Mouse (Mus musculus) liver, embryonic 14.5 days (tissue): ENCODE results near the gene Cacna1c. TPM values are rescaled to one million over a fixed set of nuclear protein-coding genes. Genes with fewer than 3 reads are reported as not detected.

Experiments used
- ATAC-seq: fragments of 200-750 bp; cut with Nextera tagmentation; 2 replicates; pipeline ENCODE4 v1.8.0; 2017; ENCODE audit warnings: moderate number of reproducible peaks, mild to moderate bottlenecking, moderate library complexity; ENCODE audit not compliant: insufficient read depth
- DNase-seq, 3 experiments: peaks; one replicate each; pipeline ENCODE4 v3.0.0-alpha.2; 2012 to 2013; ENCODE audit warnings: low read depth in 3 of 3, low spot score in 3 of 3
- H3K27ac ChIP-seq: fragments of 300-500 bp; sonication (generic); 2 replicates; pipeline ENCODE4 v1.5.1; 2014; ENCODE audit warnings: moderate library complexity, mild to moderate bottlenecking, control low read depth, inconsistent platforms
- H3K27me3 ChIP-seq: fragments of 300-500 bp; sonication (generic); 2 replicates; pipeline ENCODE4 v1.6.1; 2014; ENCODE audit warnings: mild to moderate bottlenecking, low read length, moderate library complexity; ENCODE audit not compliant: control insufficient read depth, insufficient read depth
- H3K36me3 ChIP-seq: fragments of 300-500 bp; sonication (generic); replicated peaks from 2 replicates; pipeline ENCODE4 v1.6.1; 2014; ENCODE audit warnings: low read depth; ENCODE audit not compliant: control insufficient read depth, insufficient read depth
- H3K4me1 ChIP-seq, 2 experiments: fragments of 200-500 bp in 1 of 2; fragments of 300-500 bp in 1 of 2; sonication (generic) in 1 of 2; replicated peaks; 2 replicates each; pipeline ENCODE4 v1.6.1; 2012 to 2014; ENCODE audit warnings: antibody characterized with exemption in 1 of 2, inconsistent platforms in 1 of 2, low read length in 1 of 2; ENCODE audit not compliant: control insufficient read depth in 2 of 2, insufficient read depth in 2 of 2
- H3K4me2 ChIP-seq: fragments of 300-500 bp; sonication (generic); 2 replicates; pipeline ENCODE4 v1.6.1; 2014; ENCODE audit warnings: low read depth, mild to moderate bottlenecking, control low read depth, moderate library complexity
- H3K4me3 ChIP-seq, 2 experiments: fragments of 200-500 bp in 1 of 2; fragments of 300-500 bp in 1 of 2; sonication (generic) in 1 of 2; 2 replicates each; pipeline ENCODE4 v1.5.1; 2012 to 2014; ENCODE audit warnings: low read depth in 2 of 2, low read length in 2 of 2, mild to moderate bottlenecking in 2 of 2, control low read depth in 1 of 2, inconsistent platforms in 1 of 2, moderate library complexity in 1 of 2; ENCODE audit not compliant: insufficient read depth in 1 of 2
- H3K9ac ChIP-seq: fragments of 300-500 bp; sonication (generic); replicated peaks from 2 replicates; pipeline ENCODE4 v1.6.1; 2014; ENCODE audit warnings: mild to moderate bottlenecking, control low read depth, moderate library complexity
- H3K9me3 ChIP-seq: fragments of 300-500 bp; sonication (generic); 2 replicates; pipeline ENCODE4 v1.6.1; 2016; ENCODE audit warnings: low read length, mixed read lengths; ENCODE audit not compliant: control insufficient read depth
- CTCF ChIP-seq: IDR thresholded peaks from 2 replicates; pipeline ENCODE4 v1.5.1; 2016; ENCODE audit warnings: antibody characterized with exemption, low read depth, control low read depth
- EP300 ChIP-seq: IDR thresholded peaks from 2 replicates; pipeline ENCODE4 v1.6.1; 2016; ENCODE audit warnings: antibody characterized with exemption, low read depth
- WGBS: fragments of 180-500 bp; shearing (Covaris S2); extraction: QIAGEN DNeasy Blood & Tissue Kit; methylation state at CpG from one replicate; pipeline ENCODE4 v1.1.7; 2014; ENCODE audit not compliant: insufficient replicate concordance; 5-methylcytosine and 5-hydroxymethylcytosine counted together
- polyA plus RNA-seq, 2 experiments: library from polyadenylated mRNA; depleted of rRNA in 1 of 2; stranded (reverse) in 1 of 2; unstranded in 1 of 2; fragments of >200 nt; fragmentation: Nextera tagmentation in 1 of 2; extraction: Ambion mirVana in 1 of 2; gene quantifications; 2 replicates each; pipeline versions ENCODE4 v1.2.1 to v1.2.3; 2012 to 2014

Cacna1c gene
- polyA plus RNA-seq, 2 experiments, result 0.20 to 0.32 TPM

DNA sequence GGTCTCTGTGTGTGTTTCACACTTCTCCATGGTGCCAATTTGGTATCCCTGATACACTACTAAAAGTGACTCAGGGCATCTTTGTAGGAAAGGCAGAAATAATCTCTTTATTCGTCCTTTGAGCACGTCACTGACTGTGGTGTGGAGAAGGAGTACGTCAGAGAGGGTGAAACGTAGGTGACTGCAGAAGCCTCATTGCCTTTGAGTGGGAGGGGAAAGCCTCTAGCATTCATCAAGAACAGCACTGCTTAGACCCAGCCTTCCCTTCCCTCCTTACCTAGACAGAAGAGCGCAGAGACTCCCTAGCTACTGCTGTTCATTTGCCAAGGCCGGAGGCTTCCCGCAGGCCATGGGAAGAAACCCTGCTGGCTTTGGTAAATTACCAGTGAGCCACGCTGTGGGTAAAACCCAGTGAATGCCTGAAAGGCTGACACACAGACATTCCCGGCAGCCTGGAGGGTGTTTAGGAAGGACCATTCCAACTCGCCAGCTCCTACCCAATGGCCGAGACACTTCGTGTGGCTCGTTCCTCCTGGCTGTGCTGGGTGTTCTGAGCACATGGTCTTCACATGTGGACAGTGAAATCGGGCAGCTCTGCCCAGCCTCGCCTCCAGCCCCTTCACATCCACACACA is 23.1 kb upstream of the Cacna1c start:
- H3K9me3 ChIP-seq, result no peaks in the 10 kb centered on the region
- no peak overlapping the region for H3K9ac ChIP-seq
- H3K27me3 ChIP-seq, result no peaks in the 10 kb centered on the region
- no peak overlapping the region for H3K4me3 ChIP-seq
- no peak overlapping the region for H3K4me2 ChIP-seq
- WGBS, result 74% methylated on average over 15 of the region's 15 CpGs
- no peak overlapping the region for H3K27ac ChIP-seq
- TF ChIP-seq EP300 (no peak), CTCF (no peak)
- ATAC-seq (no peak), DNase-seq (no peak)
- H3K4me1 ChIP-seq, result no peaks in the 10 kb centered on the region
- H3K36me3 ChIP-seq, result no peaks in the 10 kb centered on the region

DNA sequence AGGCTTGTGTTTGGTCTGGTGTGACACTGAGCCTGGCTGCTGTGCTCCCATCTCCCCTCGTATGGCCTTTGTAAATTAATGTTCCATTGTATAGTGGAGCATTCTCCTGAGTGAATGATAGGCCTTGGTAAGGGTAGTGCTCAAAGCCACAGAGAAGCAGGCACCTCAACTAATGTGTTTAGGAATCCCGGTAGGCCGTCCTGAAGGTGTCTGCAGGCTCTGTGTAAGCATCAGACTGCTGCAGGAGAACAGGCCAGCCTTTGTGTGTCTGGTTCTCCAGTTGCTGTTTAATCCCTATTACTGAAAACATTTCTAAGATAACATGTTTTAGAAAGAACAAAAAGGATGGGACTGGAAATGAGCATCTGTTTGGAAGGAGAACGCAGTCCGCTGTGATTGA is 22.4 kb upstream of the Cacna1c start:
- no peak for ATAC-seq
- TF ChIP-seq EP300 (no peak), CTCF (no peak)
- Histone ChIP-seq H3K4me2 (no peak overlapping the region), H3K9ac (no peak overlapping the region), H3K4me3 (no peak overlapping the region), H3K9me3 (no peaks in the 10 kb centered on the region), H3K36me3 (no peaks in the 10 kb centered on the region), H3K4me1 (no peaks in the 10 kb centered on the region), H3K27me3 (no peaks in the 10 kb centered on the region), H3K27ac (no peak overlapping the region)
- WGBS, result 74% methylated on average over 5 of the region's 5 CpGs
- DNase-seq, result no peak

DNA sequence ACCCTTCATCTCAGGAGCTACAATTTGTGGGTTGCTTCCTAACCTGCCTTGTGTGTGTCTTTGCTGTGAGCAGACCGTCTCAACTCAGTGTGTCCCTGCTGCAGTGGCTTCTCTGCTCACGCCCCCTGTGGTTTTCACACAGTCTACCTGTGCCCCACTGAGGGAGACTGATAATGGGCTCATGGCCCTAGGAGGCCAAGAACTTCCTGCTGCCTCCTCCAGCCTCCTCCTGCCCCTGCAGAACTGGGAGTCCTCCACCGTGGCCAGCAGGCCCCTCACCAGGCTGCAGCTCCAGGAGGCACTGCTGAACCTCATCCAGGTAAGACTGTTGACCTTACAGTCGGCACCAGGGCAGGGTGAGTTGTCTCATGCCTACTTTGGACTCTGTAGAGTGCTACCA is 21.4 kb upstream of the Cacna1c start:
- WGBS, result 36% methylated on average over 4 of the region's 4 CpGs
- DNase-seq (no peak), ATAC-seq (no peak)
- H3K9me3 ChIP-seq, result no peaks in the 10 kb centered on the region
- H3K9ac ChIP-seq, result no peak overlapping the region
- H3K4me3 ChIP-seq, result no peak overlapping the region
- TF ChIP-seq CTCF (no peak), EP300 (no peak)
- H3K4me2 ChIP-seq, result no peak overlapping the region
- H3K4me1 ChIP-seq, result no peaks in the 10 kb centered on the region
- no peaks in the 10 kb centered on the region for H3K36me3 ChIP-seq
- no peaks in the 10 kb centered on the region for H3K27me3 ChIP-seq
- H3K27ac ChIP-seq, result no peak overlapping the region

DNA sequence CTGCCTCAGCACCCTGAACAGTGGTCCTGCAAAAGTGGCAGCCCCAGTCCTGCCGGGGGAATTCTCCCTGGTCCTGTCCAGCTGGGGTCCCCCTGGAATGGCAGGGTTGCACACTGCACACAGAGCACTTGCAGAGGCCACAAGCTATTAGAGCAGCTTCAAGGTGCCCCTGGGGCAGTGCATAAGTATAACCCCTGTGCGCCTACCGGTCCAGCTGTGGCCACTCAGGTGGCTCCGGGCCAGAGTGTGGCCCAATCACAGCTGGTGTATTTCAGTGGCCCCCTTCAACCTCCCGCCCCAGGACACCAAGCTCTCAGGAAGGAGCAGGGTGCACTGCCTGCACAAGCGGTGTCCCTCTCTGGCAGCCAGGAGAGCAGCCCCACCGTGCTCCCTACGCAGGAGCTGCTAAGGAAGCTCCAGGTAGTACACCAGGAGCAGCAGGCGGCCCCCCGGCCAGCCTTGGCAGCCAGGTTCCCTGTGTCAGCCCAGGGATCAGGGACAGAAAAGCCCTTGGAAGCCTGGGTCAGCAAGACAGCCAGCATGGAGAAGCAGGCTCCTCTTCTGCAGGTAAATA is 18.9 kb upstream of the Cacna1c start:
- Histone ChIP-seq H3K36me3 (no peaks in the 10 kb centered on the region), H3K4me2 (no peak overlapping the region), H3K9ac (no peak overlapping the region), H3K27ac (no peak overlapping the region), H3K4me3 (no peak overlapping the region), H3K4me1 (no peaks in the 10 kb centered on the region), H3K9me3 (no peaks in the 10 kb centered on the region), H3K27me3 (no peaks in the 10 kb centered on the region)
- 82% methylated on average over 10 of the region's 10 CpGs for WGBS
- TF ChIP-seq CTCF, result no peak
- TF ChIP-seq EP300, result no peak
- DNase-seq (no peak), ATAC-seq (no peak)

DNA sequence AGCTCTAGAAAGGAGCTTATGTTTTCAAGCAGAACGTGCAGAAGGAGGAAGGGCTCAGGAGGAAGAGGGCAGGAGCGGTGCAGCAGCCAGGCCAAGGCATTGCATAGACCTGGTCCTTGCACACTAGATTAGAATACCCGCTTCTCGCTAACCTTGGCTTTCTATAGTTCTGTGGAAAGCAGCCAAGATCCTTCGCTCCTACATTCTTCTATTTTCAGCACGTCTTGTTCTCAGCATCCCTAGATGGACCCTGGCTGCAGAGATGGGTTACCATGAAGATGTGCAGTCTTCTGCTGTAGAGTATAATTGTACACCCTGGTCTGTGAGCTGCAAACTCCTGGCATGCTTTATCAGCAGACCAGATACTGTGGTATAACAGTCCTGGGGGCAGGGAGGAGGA is 18.0 kb upstream of the Cacna1c start:
- DNase-seq, result no peak
- H3K27ac ChIP-seq, result no peak overlapping the region
- no peaks in the 10 kb centered on the region for H3K4me1 ChIP-seq
- WGBS, result 63% methylated on average over 6 of the region's 6 CpGs
- H3K9ac ChIP-seq, result no peak overlapping the region
- H3K27me3 ChIP-seq, result no peaks in the 10 kb centered on the region
- no peaks in the 10 kb centered on the region for H3K9me3 ChIP-seq
- no peak overlapping the region for H3K4me3 ChIP-seq
- H3K36me3 ChIP-seq, result no peaks in the 10 kb centered on the region
- no peak for TF ChIP-seq CTCF
- no peak for TF ChIP-seq EP300
- H3K4me2 ChIP-seq, result no peak overlapping the region
- ATAC-seq, result no peak
